12 mouse cellular contexts compared by ENCODE assay signal in the genomic region with DNA sequence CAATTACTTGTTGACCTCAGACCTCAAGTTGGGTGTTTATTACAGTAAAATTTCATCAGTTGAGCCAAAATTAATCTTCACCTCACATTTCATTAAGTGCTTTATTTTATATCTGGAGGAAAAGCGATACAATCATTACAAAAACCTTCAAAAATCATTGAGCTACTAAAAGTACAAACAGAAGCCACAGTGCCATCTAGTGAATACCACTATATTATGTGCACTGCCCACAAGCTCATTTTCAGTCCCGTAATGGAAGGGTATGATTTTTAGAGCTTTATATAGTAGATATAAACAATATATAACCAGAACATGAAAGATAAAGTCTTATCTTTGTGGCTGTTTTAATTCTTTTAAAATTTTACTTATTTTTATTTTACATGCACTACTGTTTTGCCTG.
DNase-seq lines count a peak whose midpoint lies in the region; ATAC-seq and TF ChIP-seq lines count a peak whose summit lies in the region.
"Had no signal": no experiment of that assay in that cellular context is flagged by ENCODE, and none has a peak within 500 bp of the region (broad histone marks: within the 10 kb centered on the region; RNA-seq: fewer than 3 reads in every experiment).

No protein-coding gene starts in this region.

- H3K4me3 ChIP-seq in kidney, embryonic 16.5 days (ENCODE audit: low read length), result no peak overlapping the region
- no peak overlapping the region for H3K4me3 ChIP-seq in midbrain, postnatal 0 days (ENCODE audit: low read depth, low read length)
- no peak overlapping the region for H3K4me3 ChIP-seq in midbrain, embryonic 13.5 days (replicated peaks)
- H3K4me3 ChIP-seq: liver, embryonic 15.5 days had no signal

- no peak overlapping the region for H3K9ac ChIP-seq in kidney, embryonic 16.5 days (replicated peaks; ENCODE audit: low read length)
- no peak overlapping the region for H3K9ac ChIP-seq in midbrain, postnatal 0 days (replicated peaks; ENCODE audit: low read length, poor library complexity, severe bottlenecking)
- H3K9ac ChIP-seq in midbrain, embryonic 13.5 days (replicated peaks), result no peak overlapping the region
- H3K9ac ChIP-seq: liver, embryonic 15.5 days had no signal

- WGBS in kidney, embryonic 16.5 days, result 49% methylated on average over 2 of the region's 2 CpGs
- 29% methylated on average over 2 of the region's 2 CpGs for WGBS in midbrain, postnatal 0 days
- WGBS in midbrain, embryonic 13.5 days, result 50% methylated on average over 2 of the region's 2 CpGs

- H3K27me3 ChIP-seq in kidney, embryonic 16.5 days (ENCODE audit: insufficient read depth, low read length), result peaks cover 3% of the 10 kb centered on the region; the same call in 1 of the 2 replicates
- no peaks in the 10 kb centered on the region for H3K27me3 ChIP-seq in midbrain, postnatal 0 days (ENCODE audit: insufficient read depth, low read length)
- H3K27me3 ChIP-seq in midbrain, embryonic 13.5 days, result 0 out of 2 replicates have a peak, but pooled peaks cover 3% of the 10 kb centered on the region
- H3K27me3 ChIP-seq: liver, embryonic 15.5 days had no signal

- ATAC-seq in kidney, embryonic 16.5 days (ENCODE audit: low FRiP score, low TSS enrichment), result no peak
- ATAC-seq in midbrain, postnatal 0 days (ENCODE audit: low FRiP score), result no peak
- ATAC-seq in midbrain, embryonic 13.5 days, result no peak
- ATAC-seq in activated CD4-positive, CD25-positive, alpha-beta regulatory T cell, adult 4 months, result no peak

- TF ChIP-seq CTCF in midbrain, postnatal 0 days (IDR thresholded peaks at IDR 0.05), result peak; percentile 71

- DNase-seq in cerebellum, postnatal 14 days, result peak; percentile 5 to 22
- DNase-seq in cerebellum, adult 9-11 months, result no peak
- DNase-seq in kidney, adult 9 months, result peak; percentile 19
- DNase-seq in midbrain, postnatal 0 days (ENCODE audit: low spot score), result peak; percentile 52
- DNase-seq in right cerebral cortex, postnatal 36 days (ENCODE audit: low spot score in 2 of 2), result no peak
- DNase-seq: adrenal gland, postnatal 36 days; heart, postnatal 36 days; layer of hippocampus, adult 9-11 months had no signal

- no peaks in the 10 kb centered on the region for H3K9me3 ChIP-seq in kidney, embryonic 16.5 days (ENCODE audit: low read length)
- H3K9me3 ChIP-seq in midbrain, postnatal 0 days (ENCODE audit: low read length), result no peaks in the 10 kb centered on the region
- H3K9me3 ChIP-seq in midbrain, embryonic 13.5 days, result no peaks in the 10 kb centered on the region
- H3K9me3 ChIP-seq: liver, embryonic 15.5 days had no signal

- no peak overlapping the region for H3K4me2 ChIP-seq in kidney, embryonic 16.5 days (replicated peaks; ENCODE audit: low read depth, low read length)
- no peak overlapping the region for H3K4me2 ChIP-seq in midbrain, postnatal 0 days (ENCODE audit: low read depth, low read length, poor library complexity, severe bottlenecking)
- H3K4me2 ChIP-seq in midbrain, embryonic 13.5 days (replicated peaks), result no peak overlapping the region
- H3K4me2 ChIP-seq: liver, embryonic 15.5 days had no signal

- H3K27ac ChIP-seq in kidney, embryonic 16.5 days (ENCODE audit: low read length), result no peak overlapping the region
- no peak overlapping the region for H3K27ac ChIP-seq in midbrain, postnatal 0 days (ENCODE audit: low read depth, low read length)
- H3K27ac ChIP-seq in midbrain, embryonic 13.5 days, result no peak overlapping the region
- H3K27ac ChIP-seq: liver, embryonic 15.5 days had no signal

- no peaks in the 10 kb centered on the region for H3K4me1 ChIP-seq in kidney, embryonic 16.5 days (ENCODE audit: insufficient read depth, low read length)
- H3K4me1 ChIP-seq in midbrain, postnatal 0 days (ENCODE audit: insufficient read depth, low read length), result no peaks in the 10 kb centered on the region
- H3K4me1 ChIP-seq in midbrain, embryonic 13.5 days (replicated peaks), result no peaks in the 10 kb centered on the region
- H3K4me1 ChIP-seq: liver, embryonic 15.5 days had no signal

- no peaks in the 10 kb centered on the region for H3K36me3 ChIP-seq in kidney, embryonic 16.5 days (ENCODE audit: insufficient read depth, low read length)
- H3K36me3 ChIP-seq in midbrain, postnatal 0 days (ENCODE audit: insufficient read depth, low read length), result no peaks in the 10 kb centered on the region
- no peaks in the 10 kb centered on the region for H3K36me3 ChIP-seq in midbrain, embryonic 13.5 days
- H3K36me3 ChIP-seq: liver, embryonic 15.5 days had no signal

Comparison
In these comparisons a context has a peak if more than half of its experiments do, and no peak if none do; other contexts are left out.
1. DNase-seq: peak in cerebellum, postnatal 14 days (2 of 2), kidney, adult 9 months (single experiment) and midbrain, postnatal 0 days (single experiment); none in cerebellum, adult 9-11 months (single experiment) and right cerebral cortex, postnatal 36 days (0 of 2).